Mouse (Mus musculus) G1E (cell line): ENCODE data around the gene Dock4.

Experiments used
- CTCF ChIP-seq: IDR thresholded peaks from 2 replicates; pipeline ENCODE4 v1.5.1; 2012; ENCODE audit warnings: low read depth, low read length, inconsistent platforms, mixed read lengths
- GATA1 ChIP-seq: IDR thresholded peaks from 2 replicates; pipeline ENCODE4 v1.6.1; 2012; ENCODE audit warnings: borderline replicate concordance, low read length, inconsistent platforms, mixed read lengths

DNA sequence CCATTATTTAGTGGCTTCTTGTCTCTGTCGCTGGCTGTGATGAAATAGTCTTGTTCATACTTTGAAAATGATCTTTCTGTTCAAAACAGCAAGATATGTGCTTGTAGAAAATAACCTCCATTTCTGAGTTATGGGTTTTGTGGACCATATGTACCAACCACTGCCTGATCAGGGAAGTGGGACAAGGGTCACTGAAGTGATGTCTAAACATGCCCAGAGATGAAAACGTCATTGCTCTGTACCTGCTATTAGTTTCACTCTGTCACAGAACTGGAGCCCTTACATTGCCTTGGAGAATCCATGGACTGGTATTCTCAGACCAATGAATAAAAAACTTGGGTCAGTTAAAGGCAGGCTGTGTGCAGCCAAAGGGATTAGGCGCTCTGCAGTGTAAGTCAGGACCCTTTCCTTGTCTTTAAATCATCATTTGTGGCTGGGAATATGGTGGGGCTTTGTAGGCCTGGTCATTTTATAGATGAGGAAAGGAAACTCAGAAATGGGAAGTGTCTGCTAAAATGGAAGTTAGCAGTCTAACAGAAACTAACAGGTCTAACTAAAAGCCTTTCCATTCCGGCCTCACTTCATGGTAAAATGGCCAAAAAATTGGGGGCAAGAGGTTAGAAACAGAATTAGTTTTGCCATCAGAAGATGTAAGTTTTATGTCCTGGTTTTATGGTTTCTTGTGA lies 139.8 kb downstream of the Dock4 start:
- TF ChIP-seq CTCF (no peak), GATA1 (no peak)
